Mouse (Mus musculus): ENCODE results near the gene Ms4a14. TPM values are rescaled to one million over a fixed set of nuclear protein-coding genes. Genes with fewer than 3 reads are reported as not detected.
"Not testable (repeated sequence)": the region's sequence is repeated elsewhere in the genome, so short reads cannot be mapped to it uniquely, and the experiment has no call there.

Ms4a14 gene
- polyA plus RNA-seq, 1 experiment = not detected

GRCm38 (mm10) chr19:11343992-11344391 lies 29.7 kb upstream of the Ms4a14 start:
- H3K27me3 ChIP-seq (ENCODE audit: control insufficient read depth, insufficient read depth, insufficient read length) = no peaks in the 10 kb centered on the region
- TF ChIP-seq USF1 (IDR thresholded peaks at IDR 0.05; ENCODE audit: low read depth) (no peak), CTCF (IDR thresholded peaks at IDR 0.05; ENCODE audit: control insufficient read depth, insufficient read depth, insufficient read length) (no peak), MAX (IDR thresholded peaks at IDR 0.05) (no peak), FOSL1 (IDR thresholded peaks at IDR 0.05; ENCODE audit: insufficient read depth, low read length, poor library complexity, severe bottlenecking) (no peak), MYOD1 (IDR thresholded peaks at IDR 0.05; ENCODE audit: control insufficient read depth, insufficient read length, low read depth) (no peak), MYOG (IDR thresholded peaks at IDR 0.05; ENCODE audit: control insufficient read depth, extremely low read depth, insufficient read length) (no peak), CEBPB (IDR thresholded peaks at IDR 0.05; ENCODE audit: low read depth) (no peak)
- no peak overlapping the region for H3K4me3 ChIP-seq (ENCODE audit: insufficient read depth, poor library complexity, severe bottlenecking)
- H3K79me2 ChIP-seq (ENCODE audit: control insufficient read depth, insufficient read depth) = no peaks in the 10 kb centered on the region
- H3K36me3 ChIP-seq (ENCODE audit: control insufficient read depth, insufficient read depth) = no peaks in the 10 kb centered on the region
- no peak overlapping the region for H3ac ChIP-seq (ENCODE audit: control insufficient read depth, insufficient read length, low read depth)
- no peaks in the 10 kb centered on the region for H3K79me3 ChIP-seq (ENCODE audit: low read depth)

- no peak for TF ChIP-seq MYOG (IDR thresholded peaks at IDR 0.05; ENCODE audit: control insufficient read depth, extremely low read depth, insufficient read length)
- TF ChIP-seq CTCF (IDR thresholded peaks at IDR 0.05; ENCODE audit: control insufficient read depth, insufficient read depth, insufficient read length) = no peak
- no peak for TF ChIP-seq MYOD1 (IDR thresholded peaks at IDR 0.05; ENCODE audit: control insufficient read depth, insufficient read length, low read depth)
- no peak for TF ChIP-seq USF1 (IDR thresholded peaks at IDR 0.05; ENCODE audit: low read depth)
- no peak for TF ChIP-seq CEBPB (IDR thresholded peaks at IDR 0.05; ENCODE audit: low read depth)
- no peak for TF ChIP-seq MAX (IDR thresholded peaks at IDR 0.05)
- TF ChIP-seq FOSL1 (IDR thresholded peaks at IDR 0.05; ENCODE audit: insufficient read depth, low read length, poor library complexity, severe bottlenecking) = no peak
- Histone ChIP-seq H3K4me3 (ENCODE audit: insufficient read depth, poor library complexity, severe bottlenecking) (no peak overlapping the region), H3K79me3 (ENCODE audit: low read depth) (no peaks in the 10 kb centered on the region), H3K27me3 (ENCODE audit: control insufficient read depth, insufficient read depth, insufficient read length) (no peaks in the 10 kb centered on the region), H3K36me3 (ENCODE audit: control insufficient read depth, insufficient read depth) (no peaks in the 10 kb centered on the region), H3K79me2 (ENCODE audit: control insufficient read depth, insufficient read depth) (no peaks in the 10 kb centered on the region), H3ac (ENCODE audit: control insufficient read depth, insufficient read length, low read depth) (no peak overlapping the region)
These were observed 28.9 kb upstream of the Ms4a14 start for GRCm38 (mm10) chr19:11343147-11343546.

DNA sequence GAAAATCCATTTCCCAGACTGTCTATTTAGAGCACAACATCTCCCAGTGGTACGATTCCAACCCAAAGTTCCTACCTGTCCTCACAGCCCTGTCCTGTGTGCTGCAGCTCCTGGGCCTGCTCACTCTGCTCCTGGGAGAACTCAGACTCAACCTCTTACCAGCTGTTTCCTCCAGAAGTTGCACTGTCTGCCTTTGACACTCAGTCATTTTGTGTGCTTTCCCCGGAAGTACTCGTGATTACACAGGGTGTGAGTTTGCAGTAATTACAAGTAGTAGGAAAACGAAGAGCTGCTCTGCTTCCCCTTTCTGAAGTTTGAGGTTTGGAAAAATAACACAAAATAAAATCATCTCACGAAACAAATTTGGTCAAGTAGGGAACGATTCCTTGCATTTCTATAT lies 21.7 kb upstream of the Ms4a14 start, which contains the start of gene Ms4a7:
Ms4a7 (minus strand) TSS at position 215 of the 400 bp plus-strand sequence.
- Histone ChIP-seq H3K79me3 (ENCODE audit: low read depth) (no peaks in the 10 kb centered on the region), H3K4me3 (ENCODE audit: insufficient read depth, poor library complexity, severe bottlenecking) (no peak within 1 kb of the TSS), H3K36me3 (ENCODE audit: control insufficient read depth, insufficient read depth) (no peaks in the 10 kb centered on the region), H3ac (ENCODE audit: control insufficient read depth, insufficient read length, low read depth) (no peak within 1 kb of the TSS), H3K79me2 (ENCODE audit: control insufficient read depth, insufficient read depth) (no peaks in the 10 kb centered on the region), H3K27me3 (ENCODE audit: control insufficient read depth, insufficient read depth, insufficient read length) (no peaks in the 10 kb centered on the region)
- TF ChIP-seq MYOG (IDR thresholded peaks at IDR 0.05; ENCODE audit: control insufficient read depth, extremely low read depth, insufficient read length) = no peak
- no peak for TF ChIP-seq CTCF (IDR thresholded peaks at IDR 0.05; ENCODE audit: control insufficient read depth, insufficient read depth, insufficient read length)
- TF ChIP-seq FOSL1 (IDR thresholded peaks at IDR 0.05; ENCODE audit: insufficient read depth, low read length, poor library complexity, severe bottlenecking) = no peak
- TF ChIP-seq USF1 (IDR thresholded peaks at IDR 0.05; ENCODE audit: low read depth) = no peak
- TF ChIP-seq MYOD1 (IDR thresholded peaks at IDR 0.05; ENCODE audit: control insufficient read depth, insufficient read length, low read depth) = no peak
- no peak for TF ChIP-seq MAX (IDR thresholded peaks at IDR 0.05)
- no peak for TF ChIP-seq CEBPB (IDR thresholded peaks at IDR 0.05; ENCODE audit: low read depth)

DNA sequence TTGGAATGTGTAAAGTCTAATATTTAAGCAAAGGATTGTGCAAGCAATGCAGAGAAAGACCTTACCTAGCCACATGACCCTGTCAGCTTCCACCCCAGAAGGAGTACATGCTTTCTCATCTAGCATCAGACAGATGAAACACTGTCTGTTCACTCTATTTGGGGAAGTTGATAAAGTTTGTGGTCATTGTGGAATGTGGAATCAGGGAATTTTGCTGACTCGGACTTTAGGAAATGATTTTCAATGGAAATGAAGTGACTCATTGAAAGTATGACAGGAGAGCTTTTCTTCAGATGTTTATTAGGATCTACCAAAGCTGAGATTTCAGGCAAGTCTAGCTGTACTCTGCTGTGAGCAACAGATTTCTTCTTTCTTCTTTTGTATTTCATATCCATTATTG lies 6.9 kb upstream of the Ms4a14 start:
- TF ChIP-seq MYOD1 (IDR thresholded peaks at IDR 0.05; ENCODE audit: control insufficient read depth, insufficient read length, low read depth) (no peak), USF1 (IDR thresholded peaks at IDR 0.05; ENCODE audit: low read depth) (no peak), FOSL1 (IDR thresholded peaks at IDR 0.05; ENCODE audit: insufficient read depth, low read length, poor library complexity, severe bottlenecking) (no peak), MYOG (IDR thresholded peaks at IDR 0.05; ENCODE audit: control insufficient read depth, extremely low read depth, insufficient read length) (no peak), MAX (IDR thresholded peaks at IDR 0.05) (no peak), CEBPB (IDR thresholded peaks at IDR 0.05; ENCODE audit: low read depth) (no peak), CTCF (IDR thresholded peaks at IDR 0.05; ENCODE audit: control insufficient read depth, insufficient read depth, insufficient read length) (no peak)
- Histone ChIP-seq H3K79me2 (ENCODE audit: control insufficient read depth, insufficient read depth) (no peaks in the 10 kb centered on the region), H3ac (ENCODE audit: control insufficient read depth, insufficient read length, low read depth) (no peak overlapping the region), H3K79me3 (ENCODE audit: low read depth) (no peaks in the 10 kb centered on the region), H3K4me3 (ENCODE audit: insufficient read depth, poor library complexity, severe bottlenecking) (no peak overlapping the region), H3K36me3 (ENCODE audit: control insufficient read depth, insufficient read depth) (no peaks in the 10 kb centered on the region), H3K27me3 (ENCODE audit: control insufficient read depth, insufficient read depth, insufficient read length) (no peaks in the 10 kb centered on the region)

DNA sequence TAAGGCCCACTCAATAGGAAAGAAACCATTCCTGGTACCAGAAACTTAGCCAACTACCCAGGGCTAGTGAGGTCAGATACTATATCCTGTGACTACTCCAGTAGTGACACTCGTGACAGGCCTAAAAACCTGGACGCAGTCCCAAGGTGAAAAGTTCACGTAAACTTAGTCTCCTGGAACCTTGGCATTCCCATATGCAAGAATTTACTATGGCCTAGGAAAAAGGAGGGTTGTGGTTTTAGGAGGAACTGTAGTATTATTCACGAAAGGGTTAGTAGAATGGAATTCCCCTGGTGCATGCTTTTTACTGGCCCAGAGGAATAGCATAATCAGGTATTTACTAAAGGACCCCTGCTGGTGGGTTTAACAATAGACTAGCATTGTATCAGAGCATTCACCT lies 2.5 kb upstream of the Ms4a14 start:
- no peaks in the 10 kb centered on the region for H3K79me3 ChIP-seq (ENCODE audit: low read depth)
- H3K27me3 ChIP-seq (ENCODE audit: control insufficient read depth, insufficient read depth, insufficient read length) = no peaks in the 10 kb centered on the region
- TF ChIP-seq MYOG (IDR thresholded peaks at IDR 0.05; ENCODE audit: control insufficient read depth, extremely low read depth, insufficient read length) (no peak), MYOD1 (IDR thresholded peaks at IDR 0.05; ENCODE audit: control insufficient read depth, insufficient read length, low read depth) (no peak), FOSL1 (IDR thresholded peaks at IDR 0.05; ENCODE audit: insufficient read depth, low read length, poor library complexity, severe bottlenecking) (no peak), MAX (IDR thresholded peaks at IDR 0.05) (no peak), USF1 (IDR thresholded peaks at IDR 0.05; ENCODE audit: low read depth) (no peak), CTCF (IDR thresholded peaks at IDR 0.05; ENCODE audit: control insufficient read depth, insufficient read depth, insufficient read length) (no peak), CEBPB (IDR thresholded peaks at IDR 0.05; ENCODE audit: low read depth) (no peak)
- H3K4me3 ChIP-seq (ENCODE audit: insufficient read depth, poor library complexity, severe bottlenecking) = no peak overlapping the region
- H3K36me3 ChIP-seq (ENCODE audit: control insufficient read depth, insufficient read depth) = no peaks in the 10 kb centered on the region
- H3K79me2 ChIP-seq (ENCODE audit: control insufficient read depth, insufficient read depth) = no peaks in the 10 kb centered on the region
- no peak overlapping the region for H3ac ChIP-seq (ENCODE audit: control insufficient read depth, insufficient read length, low read depth)

- no peaks in the 10 kb centered on the region for H3K79me2 ChIP-seq (ENCODE audit: control insufficient read depth, insufficient read depth)
- no peak overlapping the region for H3K4me3 ChIP-seq (ENCODE audit: insufficient read depth, poor library complexity, severe bottlenecking)
- no peaks in the 10 kb centered on the region for H3K27me3 ChIP-seq (ENCODE audit: control insufficient read depth, insufficient read depth, insufficient read length)
- H3ac ChIP-seq (ENCODE audit: control insufficient read depth, insufficient read length, low read depth) = no peak overlapping the region
- H3K79me3 ChIP-seq (ENCODE audit: low read depth) = no peaks in the 10 kb centered on the region
- no peaks in the 10 kb centered on the region for H3K36me3 ChIP-seq (ENCODE audit: control insufficient read depth, insufficient read depth)
- TF ChIP-seq MYOG (IDR thresholded peaks at IDR 0.05; ENCODE audit: control insufficient read depth, extremely low read depth, insufficient read length) (no peak), MYOD1 (IDR thresholded peaks at IDR 0.05; ENCODE audit: control insufficient read depth, insufficient read length, low read depth) (no peak)
These were observed 5.4 kb downstream of the Ms4a14 start for GRCm38 (mm10) chr19:11308888-11309287.

DNA sequence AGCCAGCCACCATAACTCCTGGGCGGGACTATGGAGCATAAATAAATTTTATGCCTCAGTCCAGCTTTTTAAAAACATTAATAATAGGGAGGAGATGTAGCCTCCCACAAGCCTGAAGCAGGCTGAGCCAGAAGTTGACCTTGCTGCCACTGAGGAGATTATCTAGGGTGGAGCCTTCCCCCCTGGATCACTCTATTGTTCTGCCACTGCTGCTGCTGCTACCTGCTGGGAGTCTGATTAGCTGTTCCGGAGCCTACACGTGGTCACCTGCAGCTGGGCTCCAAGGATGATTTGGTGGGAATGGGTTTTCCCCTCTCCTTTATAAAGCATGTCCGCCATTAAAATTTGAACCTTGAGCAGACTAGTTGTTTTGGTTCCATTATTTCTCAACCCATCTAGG lies 14.7 kb downstream of the Ms4a14 start:
- H3ac ChIP-seq (ENCODE audit: control insufficient read depth, insufficient read length, low read depth); H3K27me3 ChIP-seq (ENCODE audit: control insufficient read depth, insufficient read depth, insufficient read length); H3K79me2 ChIP-seq (ENCODE audit: control insufficient read depth, insufficient read depth); H3K79me3 ChIP-seq (ENCODE audit: low read depth); H3K4me3 ChIP-seq (ENCODE audit: insufficient read depth, poor library complexity, severe bottlenecking); H3K36me3 ChIP-seq (ENCODE audit: control insufficient read depth, insufficient read depth): not testable (repeated sequence)
